Mouse (Mus musculus): ENCODE measurements around the gene Olfr250. TPM values are rescaled to one million over a fixed set of nuclear protein-coding genes. Genes with fewer than 3 reads are reported as not detected.
"Not testable (repeated sequence)": the region's sequence is repeated elsewhere in the genome, so short reads cannot be mapped to it uniquely, and the experiment has no call there.

Gene Olfr250
- total RNA-seq (2021) = not detected
- long read RNA-seq, experiment 1 = 0 reads
- long read RNA-seq, experiment 2 = 0 reads

DNA sequence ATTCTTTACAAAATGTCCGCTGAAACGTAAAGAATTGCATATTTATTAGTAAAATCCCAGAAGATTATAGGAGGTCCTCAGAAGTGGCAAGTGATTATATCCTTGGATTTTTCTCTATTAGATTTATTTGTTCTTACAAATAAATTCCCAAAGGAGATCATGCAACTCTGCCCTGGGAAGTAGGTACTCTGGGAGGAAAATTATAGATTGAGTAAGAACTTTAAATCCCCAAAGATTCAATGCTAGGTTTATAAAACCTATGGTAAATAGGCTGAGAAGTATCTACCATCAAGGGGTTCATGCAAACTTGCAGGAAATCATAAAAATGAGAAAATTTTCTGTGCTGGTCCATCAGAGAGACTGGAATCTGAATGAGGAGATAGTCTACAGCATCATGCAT, at the start of gene Olfr250:
TSS of gene Olfr250 (plus strand) at position 301 of the 400 bp plus-strand sequence.
- no peak for DNase-seq

DNA sequence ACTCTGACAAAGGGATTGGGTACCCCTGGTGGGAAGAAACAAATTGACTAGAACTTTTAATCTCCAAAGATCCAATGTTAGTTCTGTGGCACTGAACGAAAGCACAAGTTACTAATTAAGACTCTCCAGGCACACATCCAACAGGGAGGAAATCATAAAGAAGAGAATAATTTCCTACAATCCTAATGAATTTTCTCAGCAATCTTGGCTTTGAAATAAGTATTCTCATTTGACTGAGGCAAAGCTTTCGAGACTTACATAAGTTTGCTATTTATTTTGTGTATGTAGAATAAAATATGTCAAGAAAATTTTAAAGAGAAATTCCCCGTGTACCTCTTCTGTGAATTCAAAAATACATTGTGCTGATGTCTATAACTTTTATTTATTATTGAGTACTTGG, 37.9 kb upstream of the Olfr250 start, which contains the start of gene Olfr25:
TSS of gene Olfr25 (plus strand) at position 301 of the 400 bp plus-strand sequence.
- no peak for DNase-seq

DNA sequence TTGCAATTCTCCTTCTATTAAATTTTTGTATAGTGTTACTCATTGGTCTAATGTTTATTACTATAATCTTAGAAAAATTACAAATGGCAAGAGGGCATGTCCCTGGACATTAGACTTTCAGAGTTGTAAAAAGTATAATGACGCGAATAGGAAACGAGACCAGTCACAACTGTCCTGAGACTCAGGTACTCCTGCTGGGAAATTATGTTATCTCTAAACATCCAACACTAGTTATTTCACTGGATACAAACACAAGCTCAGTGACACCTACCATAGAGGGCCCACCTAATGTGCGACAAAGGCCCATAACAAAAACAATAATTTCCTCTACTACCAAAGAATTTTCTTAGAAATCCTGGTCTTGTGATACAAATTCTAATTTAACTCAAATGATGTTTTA, 18.6 kb upstream of the Olfr250 start, which contains the start of gene Olfr898:
TSS of gene Olfr898 (plus strand) at position 301 of the 400 bp plus-strand sequence.
- DNase-seq = no peak

DNA sequence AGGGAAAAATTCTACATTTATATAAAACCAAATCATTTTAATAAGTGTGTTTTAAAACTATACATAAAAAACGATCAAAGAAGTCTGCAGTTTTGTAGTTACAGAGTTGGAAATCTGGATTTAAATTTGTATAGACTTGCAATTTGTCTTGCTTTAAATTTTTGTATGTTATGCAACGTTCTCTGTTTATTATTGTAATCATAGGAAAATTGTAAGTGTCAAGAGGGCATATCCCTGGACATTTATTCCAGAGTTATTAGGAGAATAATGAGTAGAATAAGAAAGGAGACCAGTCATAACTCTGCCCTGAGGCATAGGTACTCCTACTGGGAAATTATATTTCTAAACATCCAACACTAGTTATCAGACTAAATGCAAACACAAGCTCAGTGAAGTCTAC, 10.1 kb downstream of the Olfr250 start, which contains the start of gene Olfr251:
TSS of gene Olfr251 (plus strand) at position 301 of the 400 bp plus-strand sequence.
- DNase-seq = no peak

DNA sequence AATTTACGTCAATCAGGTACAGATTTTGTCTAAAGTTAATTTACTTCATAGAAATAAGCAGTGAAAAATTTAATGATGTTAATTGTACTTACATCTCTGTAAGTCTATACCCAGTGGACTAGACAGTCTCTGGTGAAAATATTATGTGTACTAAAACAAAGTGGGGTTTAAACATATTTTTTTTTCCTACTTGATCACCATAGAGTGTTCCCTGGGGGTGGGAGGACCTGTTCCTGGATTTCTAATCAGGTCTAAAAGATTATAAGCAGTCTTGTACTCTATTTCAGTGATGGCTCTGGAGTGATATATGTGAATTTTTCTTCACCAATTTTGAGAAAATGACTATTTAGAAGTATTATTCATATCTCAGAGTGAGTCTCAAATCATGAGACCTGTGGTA, 34.7 kb downstream of the Olfr250 start, which contains the start of gene Olfr147:
TSS of gene Olfr147 (plus strand) at position 301 of the 400 bp plus-strand sequence.
- DNase-seq = no peak

DNA sequence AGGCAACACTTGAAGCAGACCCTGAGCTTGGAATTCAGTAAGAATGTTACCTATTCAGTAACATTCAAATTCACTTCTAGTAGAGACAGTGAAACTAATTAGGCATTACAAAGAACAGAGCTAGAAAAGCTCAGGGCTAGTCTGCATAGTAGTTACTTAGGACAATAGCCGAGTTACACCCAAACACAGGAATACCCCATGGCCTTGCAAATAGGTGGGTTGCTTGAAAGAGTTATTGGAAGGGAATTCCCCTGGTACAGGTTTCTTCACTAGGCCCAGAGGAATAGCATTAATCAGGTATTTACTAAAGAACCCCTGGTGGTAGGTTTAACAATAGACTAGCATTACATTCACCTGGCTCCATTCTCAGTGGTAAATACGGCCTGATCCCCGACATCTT, 40.8 kb downstream of the Olfr250 start:
- DNase-seq = not testable (repeated sequence)

DNA sequence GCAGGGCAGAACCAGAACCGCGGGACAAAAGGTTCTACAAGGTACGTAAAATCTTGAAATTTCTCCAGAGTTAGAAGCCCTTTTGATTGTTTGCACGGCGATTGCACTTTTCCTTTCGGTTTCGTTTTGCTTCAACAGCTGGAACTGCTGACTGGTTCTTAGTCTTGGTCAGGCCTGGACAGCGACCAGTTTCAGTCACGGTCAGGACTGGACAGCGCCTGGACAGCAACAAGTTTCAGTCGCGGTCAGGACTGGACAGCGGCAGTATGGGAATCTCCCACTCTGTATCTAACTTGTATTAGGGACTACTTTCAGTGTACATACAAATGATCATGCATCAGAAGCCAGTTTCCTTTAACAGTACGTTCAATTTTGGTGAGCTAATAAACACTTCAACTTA, 46.8 kb downstream of the Olfr250 start:
- not testable (repeated sequence) for DNase-seq

Other genes starting within 250 kb of the Olfr250 start
- gene Olfr890, start 224.4 kb upstream of the Olfr250 start, total RNA-seq (2021) = not detected
- not detected for gene Olfr891, start 186.1 kb upstream of the Olfr250 start, total RNA-seq (2021)
- gene Olfr893, start 158.5 kb upstream of the Olfr250 start, total RNA-seq (2021) = not detected
- gene Olfr894, start 148.8 kb upstream of the Olfr250 start, total RNA-seq (2021) = not detected
- not detected for gene Olfr143, start 114.1 kb upstream of the Olfr250 start, total RNA-seq (2021)
- not detected for gene Olfr895, start 99.0 kb upstream of the Olfr250 start, total RNA-seq (2021)
- not detected for gene Olfr896-ps1, start 75.8 kb upstream of the Olfr250 start, total RNA-seq (2021)
- gene Olfr25, start 37.8 kb upstream of the Olfr250 start, total RNA-seq (2021) = not detected
- gene Olfr898, start 18.5 kb upstream of the Olfr250 start, total RNA-seq (2021) = not detected
- gene Olfr251, start 10.2 kb downstream of the Olfr250 start, total RNA-seq (2021) = not detected
- gene Olfr147, start 34.8 kb downstream of the Olfr250 start, total RNA-seq (2021) = not detected
- not detected for gene Olfr901, start 62.6 kb downstream of the Olfr250 start, total RNA-seq (2021)
- gene Olfr902, start 80.8 kb downstream of the Olfr250 start, total RNA-seq (2021) = not detected
- not detected for gene Olfr904, start 96.2 kb downstream of the Olfr250 start, total RNA-seq (2021)
- not detected for gene Olfr905, start 104.2 kb downstream of the Olfr250 start, total RNA-seq (2021)
- not detected for gene Olfr906, start 120.2 kb downstream of the Olfr250 start, total RNA-seq (2021)
- not detected for gene Olfr907, start 128.9 kb downstream of the Olfr250 start, total RNA-seq (2021)
- not detected for gene Olfr911-ps1, start 154.7 kb downstream of the Olfr250 start, total RNA-seq (2021)
- not detected for gene Olfr910, start 171.0 kb downstream of the Olfr250 start, total RNA-seq (2021)
- not detected for gene Olfr912, start 213.3 kb downstream of the Olfr250 start, total RNA-seq (2021)
- gene Olfr913, start 225.9 kb downstream of the Olfr250 start, total RNA-seq (2021) = not detected
- gene Olfr914, start 238.2 kb downstream of the Olfr250 start, total RNA-seq (2021) = not detected

All from gastrocnemius, postnatal 25 days (tissue).